Mouse (Mus musculus): ENCODE measurements around the gene Padi3. TPM values are rescaled to one million over a fixed set of nuclear protein-coding genes. Genes with fewer than 3 reads are reported as not detected.

The Padi3 gene
- total and polyA plus RNA-seq, 2 experiments, result not detected

DNA sequence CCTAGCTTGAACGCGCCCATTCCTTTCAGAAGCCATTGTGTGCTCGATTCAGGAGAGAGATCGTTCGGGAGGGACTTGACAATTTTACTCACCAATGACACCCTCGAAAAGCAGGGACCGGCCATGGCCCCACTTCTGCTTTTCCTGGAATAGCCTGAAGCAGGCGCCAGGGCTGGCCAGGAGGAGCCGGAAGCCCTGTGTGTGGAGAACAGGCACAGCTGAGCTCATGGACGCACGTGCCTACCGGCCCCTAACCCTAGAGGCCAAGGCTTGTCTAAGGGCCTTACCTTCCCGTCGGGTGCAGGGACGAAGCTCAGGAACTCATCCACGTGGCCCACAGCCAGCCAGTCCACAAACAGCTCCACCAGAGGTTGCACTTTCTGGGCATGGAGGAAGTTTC is 19.4 kb downstream of the Padi3 start:
- Histone ChIP-seq H3K79me2 (ENCODE audit: control insufficient read depth, insufficient read depth, low read length) (no peaks in the 10 kb centered on the region), H3K4me1 (ENCODE audit: control insufficient read depth, insufficient read depth, low read length) (no peaks in the 10 kb centered on the region), H3K9ac (ENCODE audit: low read depth, low read length) (no peak overlapping the region), H3K4me3 (ENCODE audit: insufficient read depth, low read depth, low read length) (no peak overlapping the region), H3K27ac (replicated peaks; ENCODE audit: insufficient read depth, low read depth, low read length) (no peak overlapping the region), H3K27me3 (ENCODE audit: control insufficient read depth, insufficient read depth, low read length) (no peaks in the 10 kb centered on the region), H3K36me3 (ENCODE audit: control insufficient read depth, insufficient read depth, low read length) (no peaks in the 10 kb centered on the region)
- TF ChIP-seq POLR2A (IDR thresholded peaks at IDR 0.05; ENCODE audit: extremely low read depth, insufficient read depth, low read length) (no peak), CTCF (IDR thresholded peaks at IDR 0.05; ENCODE audit: low read depth, low read length) (no peak)
- 80% methylated on average over 16 of the region's 16 CpGs for WGBS
- DNase-seq (ENCODE audit: extremely low read depth, low read depth, low spot score), result no peak

DNA sequence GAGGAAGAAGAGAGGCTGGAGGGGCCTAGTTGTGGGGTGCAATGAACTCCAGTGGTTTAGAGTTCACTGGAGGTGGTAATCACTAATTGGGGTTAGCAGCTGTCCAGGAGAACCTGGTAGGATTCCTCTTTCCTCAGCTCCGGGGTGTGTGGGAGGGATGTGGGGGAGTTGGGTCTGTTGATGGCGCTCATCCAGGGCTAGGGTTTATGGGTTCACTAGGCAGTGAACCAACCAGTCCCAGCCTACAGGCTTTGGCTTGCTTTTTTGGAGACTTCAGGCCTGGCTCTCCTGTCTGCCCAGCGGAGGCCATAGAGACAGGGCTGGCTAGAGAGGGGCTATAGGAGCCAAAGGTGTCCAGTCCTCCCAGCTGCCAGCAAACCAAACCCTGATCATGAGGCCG is 20.5 kb downstream of the Padi3 start:
- no peaks in the 10 kb centered on the region for H3K79me2 ChIP-seq (ENCODE audit: control insufficient read depth, insufficient read depth, low read length)
- H3K36me3 ChIP-seq (ENCODE audit: control insufficient read depth, insufficient read depth, low read length), result no peaks in the 10 kb centered on the region
- WGBS, result 87% methylated on average over 4 of the region's 4 CpGs
- no peaks in the 10 kb centered on the region for H3K27me3 ChIP-seq (ENCODE audit: control insufficient read depth, insufficient read depth, low read length)
- no peaks in the 10 kb centered on the region for H3K4me1 ChIP-seq (ENCODE audit: control insufficient read depth, insufficient read depth, low read length)
- no peak overlapping the region for H3K27ac ChIP-seq (replicated peaks; ENCODE audit: insufficient read depth, low read depth, low read length)
- no peak overlapping the region for H3K4me3 ChIP-seq (ENCODE audit: insufficient read depth, low read depth, low read length)
- no peak for TF ChIP-seq CTCF (IDR thresholded peaks at IDR 0.05; ENCODE audit: low read depth, low read length)
- no peak for TF ChIP-seq POLR2A (IDR thresholded peaks at IDR 0.05; ENCODE audit: extremely low read depth, insufficient read depth, low read length)
- no peak for DNase-seq (ENCODE audit: extremely low read depth, low read depth, low spot score)
- no peak overlapping the region for H3K9ac ChIP-seq (ENCODE audit: low read depth, low read length)

DNA sequence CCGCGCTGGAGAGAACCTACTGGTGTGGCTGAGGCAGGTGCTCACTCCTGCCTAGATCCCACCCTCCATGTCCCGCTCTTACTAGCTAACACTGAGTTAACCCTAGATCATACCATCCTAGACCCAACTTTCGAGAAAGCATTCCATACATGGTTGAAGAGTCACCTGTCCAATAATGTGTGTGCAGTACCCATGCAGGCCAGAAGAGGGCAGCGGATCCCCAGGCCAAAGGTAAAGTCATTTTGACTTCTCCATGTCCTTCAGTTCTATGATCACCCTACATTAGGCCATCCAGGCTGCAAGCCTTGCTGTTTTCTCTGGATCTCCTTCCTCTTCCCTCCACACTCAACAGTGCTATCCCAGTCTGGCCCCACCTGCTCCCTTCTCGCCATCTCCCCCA is 21.5 kb downstream of the Padi3 start:
- H3K27ac ChIP-seq (replicated peaks; ENCODE audit: insufficient read depth, low read depth, low read length), result no peak overlapping the region

DNA sequence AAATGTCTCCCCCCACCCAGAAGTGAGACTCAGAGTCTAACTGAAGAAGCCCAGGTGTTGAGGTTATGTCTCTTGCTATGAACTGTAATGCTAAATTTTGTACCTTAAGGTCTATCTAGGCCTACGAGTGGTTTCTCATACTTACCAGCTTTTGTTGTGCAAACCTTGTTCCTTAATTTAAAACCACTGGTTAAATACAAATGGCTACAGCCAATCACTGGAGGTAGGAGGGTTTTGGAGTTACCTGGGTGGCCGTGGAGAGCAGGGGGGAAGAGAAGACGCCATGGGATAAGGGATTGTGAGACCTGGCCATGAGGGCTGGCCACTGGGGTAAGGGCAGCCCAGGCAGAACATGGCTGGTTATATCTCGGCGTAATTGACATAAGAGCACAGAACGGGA is 22.2 kb downstream of the Padi3 start:
- Histone ChIP-seq H3K79me2 (ENCODE audit: control insufficient read depth, insufficient read depth, low read length) (no peaks in the 10 kb centered on the region), H3K4me3 (ENCODE audit: insufficient read depth, low read depth, low read length) (no peak overlapping the region), H3K9ac (ENCODE audit: low read depth, low read length) (no peak overlapping the region), H3K4me1 (ENCODE audit: control insufficient read depth, insufficient read depth, low read length) (no peaks in the 10 kb centered on the region), H3K27me3 (ENCODE audit: control insufficient read depth, insufficient read depth, low read length) (no peaks in the 10 kb centered on the region), H3K36me3 (ENCODE audit: control insufficient read depth, insufficient read depth, low read length) (no peaks in the 10 kb centered on the region), H3K27ac (replicated peaks; ENCODE audit: insufficient read depth, low read depth, low read length) (no peak overlapping the region)
- no peak for DNase-seq (ENCODE audit: extremely low read depth, low read depth, low spot score)
- no peak for TF ChIP-seq CTCF (IDR thresholded peaks at IDR 0.05; ENCODE audit: low read depth, low read length)
- whole genome bisulfite sequencing, result 83% methylated on average over 6 of the region's 6 CpGs

More for the DNA sequence above, 21.5 kb downstream of the Padi3 start:
- H3K9ac ChIP-seq (ENCODE audit: low read depth, low read length), result no peak overlapping the region
- H3K4me3 ChIP-seq (ENCODE audit: insufficient read depth, low read depth, low read length), result no peak overlapping the region
- no peaks in the 10 kb centered on the region for H3K79me2 ChIP-seq (ENCODE audit: control insufficient read depth, insufficient read depth, low read length)
- DNase-seq (ENCODE audit: extremely low read depth, low read depth, low spot score), result peak; percentile 3
- TF ChIP-seq CTCF (IDR thresholded peaks at IDR 0.05; ENCODE audit: low read depth, low read length), result peak; percentile 75
- no peak for TF ChIP-seq POLR2A (IDR thresholded peaks at IDR 0.05; ENCODE audit: extremely low read depth, insufficient read depth, low read length)
- no peaks in the 10 kb centered on the region for H3K36me3 ChIP-seq (ENCODE audit: control insufficient read depth, insufficient read depth, low read length)
- H3K4me1 ChIP-seq (ENCODE audit: control insufficient read depth, insufficient read depth, low read length), result no peaks in the 10 kb centered on the region
- no peaks in the 10 kb centered on the region for H3K27me3 ChIP-seq (ENCODE audit: control insufficient read depth, insufficient read depth, low read length)
- WGBS, result 62% methylated on average over 6 of the region's 6 CpGs

DNA sequence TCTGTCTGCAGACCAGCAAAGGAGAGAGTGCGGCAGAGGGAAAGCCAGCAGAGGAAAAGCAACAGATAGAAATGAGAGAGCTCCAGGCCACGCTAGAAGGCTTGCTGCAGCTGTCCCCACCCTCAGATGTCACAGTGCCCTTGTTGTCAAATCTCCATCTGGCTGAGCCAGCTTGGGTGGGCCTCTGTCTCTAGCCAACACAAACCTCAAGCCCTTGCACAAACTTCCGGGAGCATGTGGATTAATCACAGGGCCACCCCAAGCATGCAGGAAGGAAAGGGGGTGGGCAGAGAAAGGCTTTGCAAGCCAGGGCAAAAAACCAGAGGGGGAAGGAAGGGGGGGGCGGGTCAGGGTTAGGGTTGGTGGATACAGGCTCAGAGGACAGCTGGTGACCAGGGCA is 23.0 kb downstream of the Padi3 start:
- WGBS, result 80% methylated on average over 4 of the region's 4 CpGs
- TF ChIP-seq CTCF (IDR thresholded peaks at IDR 0.05; ENCODE audit: low read depth, low read length) (no peak), POLR2A (IDR thresholded peaks at IDR 0.05; ENCODE audit: extremely low read depth, insufficient read depth, low read length) (no peak)
- DNase-seq (ENCODE audit: extremely low read depth, low read depth, low spot score), result peak; percentile 13
- H3K4me1 ChIP-seq (ENCODE audit: control insufficient read depth, insufficient read depth, low read length), result no peaks in the 10 kb centered on the region
- no peaks in the 10 kb centered on the region for H3K79me2 ChIP-seq (ENCODE audit: control insufficient read depth, insufficient read depth, low read length)
- H3K36me3 ChIP-seq (ENCODE audit: control insufficient read depth, insufficient read depth, low read length), result no peaks in the 10 kb centered on the region
- H3K9ac ChIP-seq (ENCODE audit: low read depth, low read length), result no peak overlapping the region
- no peak overlapping the region for H3K27ac ChIP-seq (replicated peaks; ENCODE audit: insufficient read depth, low read depth, low read length)
- H3K27me3 ChIP-seq (ENCODE audit: control insufficient read depth, insufficient read depth, low read length), result no peaks in the 10 kb centered on the region
- no peak overlapping the region for H3K4me3 ChIP-seq (ENCODE audit: insufficient read depth, low read depth, low read length)

DNA sequence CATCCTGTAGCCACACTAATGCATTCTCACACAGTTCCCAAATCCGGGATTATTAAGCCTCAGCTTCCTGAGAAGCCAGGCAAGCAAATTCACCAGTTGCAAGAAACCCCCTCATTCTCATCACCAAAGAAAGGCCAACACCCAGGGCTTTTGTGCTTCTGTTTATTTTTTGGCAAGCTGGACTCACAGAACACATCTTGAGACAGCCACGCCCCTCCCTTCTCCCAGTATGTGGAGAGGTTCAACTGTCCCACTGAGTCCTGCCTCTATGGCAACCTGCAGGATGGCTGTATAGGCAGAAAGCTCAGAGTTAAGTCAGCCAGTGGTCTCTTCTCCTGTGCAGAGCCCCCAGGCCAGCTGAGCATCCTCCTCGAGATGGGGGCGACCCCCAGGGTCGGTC is 25.2 kb downstream of the Padi3 start:
- no peak overlapping the region for H3K27ac ChIP-seq (replicated peaks; ENCODE audit: insufficient read depth, low read depth, low read length)
- WGBS, result 90% methylated on average over 5 of the region's 5 CpGs
- H3K36me3 ChIP-seq (ENCODE audit: control insufficient read depth, insufficient read depth, low read length), result no peaks in the 10 kb centered on the region
- H3K27me3 ChIP-seq (ENCODE audit: control insufficient read depth, insufficient read depth, low read length), result no peaks in the 10 kb centered on the region
- no peak overlapping the region for H3K4me3 ChIP-seq (ENCODE audit: insufficient read depth, low read depth, low read length)
- no peak for DNase-seq (ENCODE audit: extremely low read depth, low read depth, low spot score)
- H3K79me2 ChIP-seq (ENCODE audit: control insufficient read depth, insufficient read depth, low read length), result no peaks in the 10 kb centered on the region
- TF ChIP-seq POLR2A (IDR thresholded peaks at IDR 0.05; ENCODE audit: extremely low read depth, insufficient read depth, low read length) (no peak), CTCF (IDR thresholded peaks at IDR 0.05; ENCODE audit: low read depth, low read length) (no peak)
- H3K4me1 ChIP-seq (ENCODE audit: control insufficient read depth, insufficient read depth, low read length), result no peaks in the 10 kb centered on the region
- H3K9ac ChIP-seq (ENCODE audit: low read depth, low read length), result no peak overlapping the region
